Mouse (Mus musculus) liver, adult 2 months (tissue): ENCODE data around the gene Ptcd2. TPM values are rescaled to one million over a fixed set of nuclear protein-coding genes. Genes with fewer than 3 reads are reported as not detected.
A peak's percentile ranks its signal among the peaks of the same experiment; 100 is the strongest.

Source experiments
- DNase-seq: peaks from one replicate; pipeline ENCODE4 v3.0.0-alpha.2; 2011; ENCODE audit warnings: low read depth, low spot score; ENCODE audit errors: extremely low read depth
- H3K27ac ChIP-seq: fragments of 200-500 bp; replicated peaks from 2 replicates; pipeline ENCODE4 v1.5.1; 2012; ENCODE audit warnings: low read depth, mild to moderate bottlenecking, control low read depth, inconsistent platforms, low read length; ENCODE audit not compliant: insufficient read depth
- H3K27me3 ChIP-seq: fragments of 200-500 bp; 2 replicates; pipeline ENCODE4 v1.6.1; 2012; ENCODE audit warnings: mild to moderate bottlenecking, moderate library complexity, low read length, inconsistent platforms; ENCODE audit not compliant: control insufficient read depth, insufficient read depth
- H3K36me3 ChIP-seq: fragments of 200-500 bp; 2 replicates; pipeline ENCODE4 v1.6.1; 2012; ENCODE audit warnings: low read length, inconsistent platforms; ENCODE audit not compliant: control insufficient read depth, insufficient read depth
- H3K4me1 ChIP-seq: fragments of 200-500 bp; 2 replicates; pipeline ENCODE4 v1.6.1; 2011; ENCODE audit warnings: low read length; ENCODE audit not compliant: control insufficient read depth, insufficient read depth
- H3K4me3 ChIP-seq: fragments of 200-500 bp; 2 replicates; pipeline ENCODE4 v1.5.1; 2011; ENCODE audit warnings: low read depth, mild to moderate bottlenecking, control low read depth, low read length, moderate library complexity; ENCODE audit not compliant: insufficient read depth
- H3K79me2 ChIP-seq: fragments of 200-500 bp; 2 replicates; pipeline ENCODE4 v1.6.1; 2012; ENCODE audit warnings: inconsistent platforms, mild to moderate bottlenecking, low read length, moderate library complexity; ENCODE audit not compliant: control insufficient read depth, insufficient read depth
- H3K9ac ChIP-seq: fragments of 200-500 bp; 2 replicates; pipeline ENCODE4 v1.6.1; 2012; ENCODE audit warnings: low read depth, mild to moderate bottlenecking, control low read depth, inconsistent platforms, low read length
- CTCF ChIP-seq: fragments of 200-500 bp; IDR thresholded peaks from 2 replicates; pipeline ENCODE4 v1.5.1; 2011; ENCODE audit warnings: low read depth, low read length, control low read depth
- POLR2A ChIP-seq: fragments of 200-500 bp; IDR thresholded peaks from 2 replicates; pipeline ENCODE4 v1.6.1; 2011; ENCODE audit warnings: low read length, control low read depth; ENCODE audit not compliant: insufficient read depth; ENCODE audit errors: extremely low read depth
- WGBS: fragments of 180-500 bp; shearing (Covaris S2); methylation state at CpG from one replicate; pipeline ENCODE4 v1.1.7; 2018; 5-methylcytosine and 5-hydroxymethylcytosine counted together
- polyA plus RNA-seq: library from polyadenylated mRNA; depleted of rRNA; stranded (reverse); fragments of >200 nt; gene quantifications from 2 replicates; pipeline ENCODE4 v1.2.3, GENCODE M21; 2012
- total RNA-seq: library from RNA; depleted of rRNA; stranded (reverse); fragments of >200 nt; gene quantifications from 2 replicates; pipeline ENCODE4 v1.2.3, GENCODE M21; 2014

Ptcd2 gene
- total and polyA plus RNA-seq, 2 experiments, result 16.4 to 30.3 TPM

DNA sequence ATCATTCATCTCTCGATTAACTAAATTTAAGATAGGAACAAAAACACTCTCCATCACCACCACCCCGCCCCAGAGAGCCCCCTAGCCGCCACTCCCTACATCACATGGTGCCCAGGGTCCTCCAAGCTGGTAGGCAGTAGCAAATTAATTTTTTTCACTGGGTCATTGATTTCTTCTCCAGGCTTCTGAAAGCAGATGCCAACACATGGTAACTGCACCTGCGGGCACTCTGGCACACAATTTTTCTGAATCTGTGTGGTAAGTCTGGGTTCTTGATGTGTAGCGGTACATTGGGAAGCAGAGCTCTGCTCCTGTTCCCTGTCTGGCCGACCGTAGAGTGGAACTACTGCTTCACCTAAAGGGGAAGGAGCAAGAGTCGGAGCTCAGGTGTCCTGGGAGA is 53.7 kb downstream of the Ptcd2 start:
- H3K27me3 ChIP-seq, result no peaks in the 10 kb centered on the region
- TF ChIP-seq POLR2A (no peak), CTCF (no peak)
- no peak for DNase-seq
- no peaks in the 10 kb centered on the region for H3K4me1 ChIP-seq
- no peaks in the 10 kb centered on the region for H3K79me2 ChIP-seq
- H3K4me3 ChIP-seq, result no peak overlapping the region
- no peak overlapping the region for H3K9ac ChIP-seq
- no peaks in the 10 kb centered on the region for H3K36me3 ChIP-seq
- WGBS, result 91% methylated on average over 8 of the region's 8 CpGs
- H3K27ac ChIP-seq, result no peak overlapping the region

DNA sequence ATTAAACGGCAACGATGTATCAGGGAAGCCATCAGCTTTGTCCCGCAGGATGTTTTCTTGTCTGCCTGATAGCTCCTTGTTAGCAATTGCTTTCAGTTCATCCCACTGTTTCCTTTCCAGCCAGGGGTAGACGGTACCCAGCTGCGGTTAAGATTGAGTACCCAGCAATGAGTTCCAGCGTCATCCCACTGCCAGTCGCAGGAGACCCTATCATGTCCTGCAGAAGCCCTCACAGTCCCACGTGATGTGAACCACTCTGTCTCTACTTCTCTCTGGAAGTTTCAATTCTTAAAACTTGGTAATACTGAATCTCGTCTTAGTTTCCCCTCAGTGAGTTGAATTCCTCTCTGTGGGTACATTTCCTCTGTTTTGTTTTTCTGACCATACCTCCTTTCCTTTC is 56.7 kb downstream of the Ptcd2 start:
- Histone ChIP-seq H3K36me3 (no peaks in the 10 kb centered on the region), H3K27me3 (no peaks in the 10 kb centered on the region), H3K27ac (no peak overlapping the region), H3K79me2 (no peaks in the 10 kb centered on the region), H3K9ac (no peak overlapping the region), H3K4me3 (no peak overlapping the region), H3K4me1 (no peaks in the 10 kb centered on the region)
- peak; percentile 38 for DNase-seq
- TF ChIP-seq POLR2A, result no peak
- no peak for TF ChIP-seq CTCF
- 81% methylated on average over 9 of the region's 9 CpGs for WGBS

DNA sequence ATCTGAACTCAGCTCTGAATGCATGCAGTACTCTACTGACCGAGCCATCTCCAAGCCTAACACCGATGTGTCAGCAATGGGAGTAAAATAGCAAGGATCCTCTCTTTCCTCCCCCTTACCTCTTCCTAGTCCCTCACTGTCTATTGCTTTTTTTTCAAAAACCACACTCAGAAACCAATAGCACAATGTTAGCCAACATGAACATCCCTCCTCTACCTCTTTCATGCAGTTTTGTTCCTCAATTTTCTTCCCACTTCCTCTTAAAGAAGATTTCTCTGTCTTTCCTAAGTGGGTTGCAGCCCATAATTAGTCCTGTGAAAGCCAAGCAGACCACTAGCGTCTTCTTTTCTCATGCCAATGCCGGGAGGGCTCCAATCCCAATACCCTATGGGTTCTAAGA is 57.3 kb downstream of the Ptcd2 start:
- no peak overlapping the region for H3K27ac ChIP-seq
- TF ChIP-seq POLR2A, result no peak
- no peak for TF ChIP-seq CTCF
- no peaks in the 10 kb centered on the region for H3K27me3 ChIP-seq
- H3K9ac ChIP-seq, result no peak overlapping the region
- H3K36me3 ChIP-seq, result no peaks in the 10 kb centered on the region
- DNase-seq, result peak; percentile 30
- no peaks in the 10 kb centered on the region for H3K79me2 ChIP-seq
- H3K4me3 ChIP-seq, result no peak overlapping the region
- WGBS, result 90% methylated on average over 4 of the region's 4 CpGs
- no peaks in the 10 kb centered on the region for H3K4me1 ChIP-seq

DNA sequence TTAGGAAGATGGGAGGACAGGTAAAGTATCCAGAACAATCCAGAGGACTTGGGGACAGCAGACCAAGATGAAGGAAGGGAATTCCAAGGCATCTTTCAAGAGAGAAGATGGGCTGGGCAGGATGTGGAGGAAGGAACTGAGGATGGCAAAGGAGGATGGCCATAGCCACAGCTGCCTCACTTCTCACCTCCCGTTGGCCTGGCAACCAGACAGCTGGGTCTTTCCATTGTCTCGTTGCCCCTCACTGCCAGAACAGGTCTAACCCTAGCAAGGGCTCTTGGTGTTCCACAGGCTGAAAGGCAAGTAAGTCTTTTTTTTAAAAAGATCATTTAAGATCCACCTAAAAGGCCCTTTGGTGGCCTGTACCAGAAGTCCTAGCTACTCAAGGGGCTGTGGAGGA is 59.3 kb downstream of the Ptcd2 start:
- H3K27ac ChIP-seq, result no peak overlapping the region
- no peak for DNase-seq
- TF ChIP-seq CTCF (no peak), POLR2A (no peak)
- no peaks in the 10 kb centered on the region for H3K4me1 ChIP-seq
- H3K36me3 ChIP-seq, result no peaks in the 10 kb centered on the region
- no peaks in the 10 kb centered on the region for H3K79me2 ChIP-seq
- no peak overlapping the region for H3K4me3 ChIP-seq
- 60% methylated on average over 2 of the region's 2 CpGs for WGBS
- H3K9ac ChIP-seq, result no peak overlapping the region
- H3K27me3 ChIP-seq, result no peaks in the 10 kb centered on the region

DNA sequence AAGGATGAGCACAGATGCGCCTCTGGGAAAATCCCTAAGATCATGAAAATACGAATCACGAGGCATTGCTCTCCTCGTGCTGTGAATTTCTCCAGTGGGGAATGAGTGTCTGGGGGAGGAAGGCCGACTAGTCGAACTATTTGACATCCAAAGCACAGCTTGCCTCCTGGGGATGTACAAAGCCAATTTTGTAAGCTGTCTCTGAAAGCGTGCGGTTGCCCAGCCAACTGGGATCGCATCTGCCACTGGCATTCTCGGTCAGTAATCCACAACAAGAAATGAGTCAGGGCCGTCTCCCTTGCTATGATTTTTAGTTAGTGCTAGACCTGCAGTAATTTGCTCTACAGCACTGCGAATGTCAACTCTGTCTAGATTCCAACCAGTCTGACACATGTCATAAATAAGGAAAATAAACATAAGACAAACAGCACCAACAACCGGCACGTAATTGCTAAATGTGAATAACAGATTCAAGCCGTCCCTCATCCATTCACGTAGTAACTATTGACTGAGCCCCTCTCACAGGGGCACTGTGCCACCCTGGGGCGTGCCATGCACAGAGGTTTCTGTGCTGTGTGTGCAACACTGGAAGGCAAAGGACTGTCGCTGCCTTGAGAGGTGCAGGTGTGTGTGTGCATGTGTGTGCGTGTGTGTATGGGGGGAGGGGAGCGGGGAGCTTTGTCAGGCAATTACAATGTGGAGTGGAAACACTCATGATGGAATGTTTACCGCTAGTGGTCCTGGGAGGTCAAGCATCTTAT is 59.9 kb downstream of the Ptcd2 start:
- H3K4me3 ChIP-seq, result no peak overlapping the region
- WGBS, result 93% methylated on average over 21 of the region's 21 CpGs
- H3K27me3 ChIP-seq, result no peaks in the 10 kb centered on the region
- no peak for DNase-seq
- TF ChIP-seq CTCF (no peak), POLR2A (no peak)
- H3K4me1 ChIP-seq, result no peaks in the 10 kb centered on the region
- H3K9ac ChIP-seq, result no peak overlapping the region
- H3K27ac ChIP-seq, result no peak overlapping the region
- no peaks in the 10 kb centered on the region for H3K36me3 ChIP-seq
- H3K79me2 ChIP-seq, result no peaks in the 10 kb centered on the region

DNA sequence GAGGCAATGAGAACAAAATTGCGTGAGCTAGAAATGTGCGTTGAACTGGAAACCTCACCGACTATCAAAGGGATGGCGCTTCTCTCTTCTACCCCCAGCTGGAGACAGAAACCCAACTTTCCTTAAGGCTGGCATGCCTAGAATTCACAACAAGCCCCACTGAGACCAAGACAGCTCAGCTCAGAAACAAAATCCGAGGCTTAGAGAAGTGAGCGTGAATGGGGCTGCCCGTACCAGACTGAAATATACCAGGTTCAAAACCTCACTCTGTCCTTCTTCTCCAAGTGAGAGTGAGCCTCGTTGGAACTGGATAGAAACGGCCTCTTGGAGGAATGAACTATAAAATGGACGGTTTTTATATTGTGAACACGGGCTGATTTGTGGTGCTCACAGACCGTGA is 60.6 kb downstream of the Ptcd2 start:
- H3K4me3 ChIP-seq, result no peak overlapping the region
- no peak overlapping the region for H3K27ac ChIP-seq
- no peak for TF ChIP-seq CTCF
- TF ChIP-seq POLR2A, result no peak
- no peak for DNase-seq
- no peaks in the 10 kb centered on the region for H3K79me2 ChIP-seq
- H3K9ac ChIP-seq, result no peak overlapping the region
- no peaks in the 10 kb centered on the region for H3K36me3 ChIP-seq
- WGBS, result 94% methylated on average over 12 of the region's 12 CpGs
- no peaks in the 10 kb centered on the region for H3K27me3 ChIP-seq
- H3K4me1 ChIP-seq, result 0 out of 2 replicates have a peak, but pooled peaks cover 2% of the 10 kb centered on the region
